Mouse (Mus musculus): ENCODE measurements around the gene Tgfbr1. TPM values are rescaled to one million over a fixed set of nuclear protein-coding genes. Genes with fewer than 3 reads are reported as not detected.

Gene Tgfbr1
- total RNA-seq, 4 experiments from 2014 or later = 12.6 to 14.0 (median 13.2) TPM

Other genes with a start within 250 kb of the Tgfbr1 start
- gene Col15a1, start 145.1 kb upstream of the Tgfbr1 start, total RNA-seq (2022) = 10 to 100 TPM; 29.9 to 58.5 (median 52.4) TPM
- 1 to 10 TPM; 5.5 to 6.7 (median 5.7) TPM for gene Alg2, start 121.1 kb downstream of the Tgfbr1 start, total RNA-seq (2022)
- gene Sec61b, start 121.4 kb downstream of the Tgfbr1 start, total RNA-seq (2022) = 10 to 100 TPM; 19.1 to 25.0 (median 19.2) TPM